Mouse (Mus musculus): ENCODE results near the gene Myo18a.

Gene Myo18a

GRCm38 (mm10) chr11:77792566-77792909 is 29.5 kb downstream of the Myo18a start:
- intact Hi-C loops (cut with DNase I) = loop anchor here (2.0 kb wide), 1 partner anchor 30 kb away; the partner anchor contains the start of gene Myo18a

DNA sequence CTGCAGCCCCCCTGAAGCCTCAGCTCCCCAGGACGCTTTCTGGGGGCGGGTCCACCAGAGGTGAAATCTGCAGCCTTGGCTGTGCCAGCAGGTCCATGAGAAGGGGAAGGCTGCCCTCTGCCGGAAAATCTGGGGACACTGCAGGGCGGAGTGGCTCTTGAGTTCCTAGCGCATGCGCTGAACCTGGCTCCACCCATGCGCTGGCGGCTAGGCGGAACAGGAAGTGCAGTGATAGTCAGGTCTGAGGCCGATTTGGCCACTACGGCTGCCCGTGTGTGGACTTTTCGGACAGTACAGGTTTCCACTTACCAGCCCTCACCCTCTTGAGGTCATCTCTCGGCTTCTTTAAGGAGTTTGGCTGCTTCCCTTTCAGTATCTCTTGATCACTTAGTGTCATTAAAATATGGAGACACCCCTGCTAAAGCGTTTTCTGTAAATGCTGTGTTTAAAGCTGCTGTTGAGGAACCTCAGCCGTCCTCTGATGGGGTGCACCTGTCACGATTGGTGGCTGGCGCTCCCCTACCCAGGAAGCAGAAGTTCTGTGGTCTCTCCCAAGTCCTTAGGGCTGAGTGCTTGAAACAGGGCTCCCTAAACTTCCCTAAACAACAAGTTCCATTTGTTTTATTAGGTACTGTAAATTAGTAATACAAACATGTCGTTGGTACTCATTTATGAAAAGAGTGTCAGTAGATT is 30.3 kb downstream of the Myo18a start:
- intact Hi-C loops (cut with DNase I) = loop anchor here (1.0 to 2.0 kb wide), 2 partner anchors 31 to 56 kb away; partner anchors contain the start of gene Myo18a

DNA sequence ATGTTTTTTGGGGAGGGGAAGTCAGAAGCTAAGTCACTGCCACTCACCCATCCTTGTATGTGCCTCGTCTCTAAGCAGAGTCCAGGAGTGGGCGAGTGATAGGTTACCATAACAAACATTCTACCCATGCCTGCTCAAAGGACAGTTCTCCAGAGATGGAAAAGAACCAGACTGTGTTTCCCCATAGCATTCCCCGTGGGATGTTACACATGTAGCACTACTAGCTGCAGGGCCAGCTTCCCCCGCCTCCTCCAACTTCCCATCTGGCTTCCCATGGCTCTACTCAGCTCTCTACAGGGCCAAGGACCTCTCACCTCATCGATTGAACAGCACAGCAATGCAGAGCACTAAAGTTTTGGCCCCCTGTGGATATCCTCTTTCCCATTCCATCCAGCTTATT is 32.2 kb downstream of the Myo18a start:
- intact Hi-C loops (cut with DNase I) = loop anchor here (5.0 kb wide), 1 partner anchor 43 kb away; no protein-coding TSS in a partner anchor

- intact Hi-C loops (cut with DNase I) = no loop called here
These were observed 37.4 kb downstream of the Myo18a start for GRCm38 (mm10) chr11:77800491-77800868.

GRCm38 (mm10) chr11:77800869-77801701 is 38.0 kb downstream of the Myo18a start:
- intact Hi-C loops (cut with DNase I) = no loop called here

DNA sequence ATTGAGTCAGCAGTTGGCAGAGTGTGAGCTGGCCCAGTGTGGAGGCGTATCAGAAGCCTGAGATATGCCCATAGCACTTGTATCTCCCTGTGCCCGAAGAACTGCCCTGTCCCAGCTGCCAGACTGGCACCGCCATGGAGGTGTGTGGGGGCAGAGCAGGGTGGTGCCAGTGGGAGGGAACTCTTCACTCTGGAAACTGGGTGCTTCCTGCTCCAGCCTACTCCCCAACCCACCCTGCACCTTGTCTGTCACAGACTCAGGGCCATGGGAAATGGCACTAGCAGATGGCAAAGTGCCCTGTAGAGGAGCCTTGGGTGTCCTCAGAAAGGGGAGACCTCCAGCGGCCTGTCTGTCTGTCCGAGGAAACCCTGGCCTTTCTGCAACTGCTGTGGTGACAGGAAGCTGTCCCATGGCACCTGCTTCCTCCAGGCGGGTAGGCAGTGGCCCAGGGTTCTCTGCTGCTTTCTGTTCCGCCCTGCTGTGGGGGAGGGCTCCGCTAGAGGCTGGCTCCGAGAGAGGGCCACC is 39.4 kb downstream of the Myo18a start:
- intact Hi-C loops (cut with DNase I) = no loop called here

- intact Hi-C loops (cut with DNase I) = no loop called here
These were observed 43.2 kb downstream of the Myo18a start for GRCm38 (mm10) chr11:77806218-77806617.

GRCm38 (mm10) chr11:77806855-77807254 is 43.8 kb downstream of the Myo18a start:
- intact Hi-C loops (cut with DNase I) = no loop called here

DNA sequence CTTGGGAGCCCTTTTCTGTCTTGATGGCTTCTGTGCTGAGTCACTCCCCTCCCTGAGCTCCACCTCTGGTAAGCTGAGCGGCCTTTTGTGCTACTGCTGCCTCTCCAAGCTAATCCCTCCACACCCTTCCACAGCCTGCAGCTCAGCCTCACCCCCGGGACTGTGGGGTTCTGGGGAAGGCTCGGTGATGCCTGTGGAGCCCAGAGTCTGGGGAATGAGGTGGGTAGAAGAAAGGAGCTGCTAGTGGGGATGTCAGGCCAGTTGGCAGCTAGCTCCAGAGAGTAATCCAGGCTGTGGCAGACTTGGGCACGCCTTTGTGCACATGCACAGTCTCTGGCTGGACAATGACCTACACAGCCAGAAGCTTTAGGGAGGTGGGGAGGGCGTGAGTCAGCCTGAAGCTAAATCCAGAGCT is 45.0 kb downstream of the Myo18a start:
- intact Hi-C loops (cut with DNase I) = no loop called here

GRCm38 (mm10) chr11:77809215-77809614 is 46.2 kb downstream of the Myo18a start:
- intact Hi-C loops (cut with DNase I) = no loop called here

DNA sequence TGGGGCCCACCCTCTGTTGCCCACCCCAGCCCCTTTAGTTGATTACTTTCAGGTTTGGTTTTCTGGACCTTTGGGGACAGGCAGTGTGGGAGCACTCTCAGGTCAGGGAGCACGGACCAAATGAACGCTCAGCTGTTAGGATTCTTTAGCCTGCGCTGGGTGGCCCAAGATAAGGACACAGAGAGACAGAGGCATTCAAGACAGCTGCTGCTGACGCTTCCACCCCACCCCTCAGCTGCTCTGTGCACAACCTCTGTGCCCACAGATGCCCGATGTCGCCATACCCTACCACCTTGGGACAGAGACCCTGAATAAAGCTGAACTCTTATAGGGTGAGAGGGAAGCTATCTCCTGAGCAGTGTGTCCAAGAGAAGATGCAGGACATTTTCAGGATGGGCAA is 47.0 kb downstream of the Myo18a start:
- intact Hi-C loops (cut with DNase I) = no loop called here

DNA sequence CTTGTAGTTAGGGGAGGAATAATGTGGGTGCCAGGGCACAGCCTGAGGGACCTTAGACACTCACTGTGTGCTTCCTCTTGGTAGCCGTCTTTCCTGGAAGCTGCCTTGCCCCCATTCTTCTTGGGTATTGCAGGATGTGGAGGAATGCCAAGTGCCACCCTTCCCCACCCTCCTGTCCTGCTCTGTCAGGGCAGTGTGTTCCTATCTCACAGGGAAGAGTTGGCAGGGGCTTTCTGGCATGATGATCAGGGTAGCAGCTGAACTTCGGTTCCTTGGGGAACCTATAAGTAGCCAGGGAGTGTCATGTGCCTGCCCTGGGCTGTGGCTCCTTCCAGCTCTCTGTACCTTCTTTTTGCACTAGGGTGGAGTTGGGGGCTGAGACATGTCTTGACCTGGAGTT is 50.9 kb downstream of the Myo18a start:
- intact Hi-C loops (cut with DNase I) = no loop called here

DNA sequence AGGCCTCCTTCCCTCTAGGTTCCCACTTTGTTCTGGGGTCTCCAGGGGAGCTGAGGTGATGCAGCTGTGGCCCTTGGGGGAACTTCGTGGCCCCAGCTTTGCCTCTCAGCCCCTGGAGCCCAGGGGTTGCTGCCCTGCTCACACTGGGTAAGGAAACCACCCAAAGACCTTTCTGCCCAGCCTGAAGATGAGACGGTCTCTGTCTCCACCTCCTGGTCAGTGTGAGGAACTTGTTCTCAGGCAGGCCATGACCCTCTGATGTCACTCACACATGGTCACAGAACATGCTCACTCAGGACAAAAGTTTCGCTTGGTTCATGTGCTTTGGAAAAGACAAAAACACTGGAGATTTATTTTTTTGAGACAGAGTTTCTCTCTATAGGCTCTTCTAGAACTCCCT is 53.0 kb downstream of the Myo18a start:
- intact Hi-C loops (cut with DNase I) = loop anchor here (5.0 kb wide), 1 partner anchor 79 kb away; no protein-coding TSS in a partner anchor

- intact Hi-C loops (cut with DNase I) = no loop called here
These were observed 58.6 kb downstream of the Myo18a start for GRCm38 (mm10) chr11:77821648-77822047.

- intact Hi-C loops (cut with DNase I) = no loop called here
These were observed 59.7 kb downstream of the Myo18a start for GRCm38 (mm10) chr11:77822781-77823180.

- intact Hi-C loops (cut with DNase I) = loop anchor here (1.0 kb wide), 1 partner anchor 141 kb away; no protein-coding TSS in a partner anchor
These were observed 62.8 kb downstream of the Myo18a start for GRCm38 (mm10) chr11:77825853-77826252.

DNA sequence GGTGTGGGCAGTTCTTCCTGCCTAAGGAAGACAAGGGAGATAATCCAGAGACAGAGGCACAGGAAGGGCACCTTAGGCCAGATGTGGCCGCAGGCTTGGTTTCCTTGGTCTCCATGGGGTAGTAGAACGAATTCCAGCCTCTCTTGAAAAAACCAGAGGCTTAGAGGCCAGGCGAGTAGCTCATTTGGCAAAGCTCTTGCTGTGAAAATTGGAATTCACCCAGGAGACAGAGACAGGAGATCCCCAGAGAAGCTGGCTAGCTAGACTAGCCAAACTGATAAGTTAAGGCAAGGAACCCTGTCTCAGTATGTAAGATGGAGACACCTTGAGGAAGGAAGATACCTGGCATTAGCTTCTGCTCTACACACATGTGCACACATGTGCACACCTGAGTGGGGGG is 63.3 kb downstream of the Myo18a start:
- intact Hi-C loops (cut with DNase I) = loop anchor here (1.0 kb wide), 1 partner anchor 141 kb away; no protein-coding TSS in a partner anchor

- intact Hi-C loops (cut with DNase I) = no loop called here
These were observed 64.4 kb downstream of the Myo18a start for GRCm38 (mm10) chr11:77827241-77827995.

GRCm38 (mm10) chr11:77828163-77828562 is 65.1 kb downstream of the Myo18a start:
- intact Hi-C loops (cut with DNase I) = no loop called here

DNA sequence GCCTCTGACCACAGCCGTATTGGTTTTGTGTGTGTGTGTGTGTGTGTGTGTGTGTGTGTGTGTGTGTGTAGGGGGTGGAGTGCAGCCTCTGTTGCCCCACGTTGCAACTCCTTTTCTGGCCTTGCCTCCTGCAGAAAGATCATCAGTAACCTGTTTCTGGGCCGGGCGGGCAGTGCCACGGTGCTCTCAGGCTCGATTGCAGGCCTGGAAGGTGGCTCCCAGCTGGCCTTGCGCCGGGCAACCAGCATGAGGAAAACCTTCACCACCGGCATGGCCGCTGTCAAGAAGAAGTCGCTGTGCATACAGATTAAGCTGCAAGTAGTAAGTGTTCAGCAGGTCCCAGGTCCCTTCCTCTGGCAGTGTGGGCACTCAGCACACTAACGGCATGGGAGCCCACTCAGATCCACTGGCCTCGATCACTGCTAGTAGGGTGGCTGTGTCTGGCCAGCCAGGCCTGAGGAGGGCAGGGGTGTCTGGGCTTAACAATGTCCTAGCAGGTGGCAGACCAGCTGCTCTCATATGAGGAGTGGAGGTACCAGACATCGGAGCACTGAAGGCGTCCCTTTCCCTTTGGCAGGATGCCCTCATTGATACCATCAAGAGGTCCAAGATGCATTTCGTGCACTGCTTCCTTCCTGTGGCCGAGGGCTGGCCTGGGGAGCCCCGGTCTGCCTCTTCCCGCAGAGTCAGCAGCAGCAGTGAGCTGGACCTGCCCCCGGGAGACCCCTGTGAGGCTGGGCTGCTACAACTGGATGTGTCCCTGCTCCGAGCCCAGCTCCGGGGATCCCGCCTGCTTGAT is 66.2 kb downstream of the Myo18a start:
- intact Hi-C loops (cut with DNase I) = no loop called here

DNA sequence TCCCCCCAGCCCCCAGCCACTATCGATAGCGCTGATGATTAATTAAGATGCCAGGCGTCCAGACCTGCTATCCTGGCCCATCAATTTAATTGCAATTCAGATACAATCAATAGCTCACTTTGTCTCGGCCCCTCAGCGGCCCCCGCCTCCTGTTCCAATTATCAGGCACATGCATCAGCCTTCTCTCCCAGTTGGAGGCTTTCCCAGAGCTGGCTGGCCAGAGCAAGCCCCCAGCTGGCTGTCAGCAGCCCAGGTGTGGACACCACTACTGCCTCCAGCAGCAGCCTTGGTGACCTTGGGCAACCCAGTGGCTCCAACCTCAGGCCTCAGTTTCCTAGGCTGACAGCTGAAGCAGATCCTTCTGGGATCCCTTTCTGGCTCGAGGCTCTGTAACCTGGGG is 67.8 kb downstream of the Myo18a start:
- intact Hi-C loops (cut with DNase I) = no loop called here
